Mouse (Mus musculus): Measurements from ENCODE around the gene Plau.

The Plau gene

GRCm38 (mm10) chr14:20891941-20892402 lies 55.5 kb downstream of the Plau start:
- peak; percentile 50 to 73 for DNase-seq (ENCODE audit: low spot score in 2 of 2)

Data from heart, adult 9 months (tissue).